In the genomic region with DNA sequence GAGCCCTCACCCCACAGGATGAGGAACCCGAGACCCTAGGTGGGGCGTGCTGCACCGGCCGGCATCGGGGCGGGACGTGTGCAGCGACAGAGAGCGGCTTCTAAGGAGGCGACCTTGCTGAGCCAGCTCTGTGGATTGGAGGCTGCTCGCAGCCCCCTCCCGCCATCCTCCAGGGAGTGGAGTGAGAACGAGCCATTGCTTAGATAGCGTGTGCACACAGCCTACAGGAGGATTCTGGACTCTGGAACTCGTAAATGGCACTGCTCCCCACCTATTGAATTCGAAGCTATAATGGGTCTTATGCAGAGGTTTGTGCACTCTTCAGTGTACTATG, we compare ENCODE assay signal across 8 mouse cellular contexts. TPM values are rescaled to one million over a fixed set of nuclear protein-coding genes. Genes with fewer than 3 reads are reported as not detected.
A peak's percentile ranks its signal among the peaks of the same experiment; 100 is the strongest.
DNase-seq lines count a peak whose midpoint lies in the region; ATAC-seq and TF ChIP-seq lines count a peak whose summit lies in the region.

Gene Katnal1, minus strand, starts transcription at position 205 of the 334 bp plus-strand sequence.

- peak within 1 kb of the TSS; percentile 90 for H3K27ac ChIP-seq in heart, embryonic 12.5 days (ENCODE audit: poor library complexity, severe bottlenecking)
- H3K27ac ChIP-seq in bone marrow, adult 2 months (ENCODE audit: control insufficient read depth, insufficient read depth, low read depth, low read length, poor library complexity): peak within 1 kb of the TSS; percentile 88
- H3K27ac ChIP-seq in heart, embryonic 14.5 days (replicated peaks in 1 of 2; ENCODE audit: control insufficient read depth in 1 of 2, insufficient read depth in 1 of 2, low read depth in 2 of 2, low read length in 2 of 2): peak within 1 kb of the TSS; percentile 81 to 90
- H3K27ac ChIP-seq in limb, embryonic 13.5 days: peak within 1 kb of the TSS; percentile 95
- H3K27ac ChIP-seq in stomach, postnatal 0 days (replicated peaks): peak within 1 kb of the TSS; percentile 88

- DNase-seq in heart, postnatal 36 days: no peak
- DNase-seq in stomach, postnatal 0 days (ENCODE audit: low spot score): no peak
- no peak for DNase-seq in urinary bladder, postnatal 25 days (ENCODE audit: low spot score)
- DNase-seq in cerebellum, postnatal 36 days: no peak

- H3K4me1 ChIP-seq in heart, embryonic 12.5 days (replicated peaks): peaks cover 4% of the 10 kb centered on the region
- no peaks in the 10 kb centered on the region; the same call in 1 of the 2 replicates for H3K4me1 ChIP-seq in bone marrow, adult 2 months (ENCODE audit: control insufficient read depth, insufficient read depth, low read length)
- H3K4me1 ChIP-seq in heart, embryonic 14.5 days (ENCODE audit: control insufficient read depth in 2 of 2, insufficient read depth in 2 of 2, low read length in 2 of 2): peaks cover 0 to 12% of the 10 kb centered on the region in 2 experiments; a peak in 3 of 4 replicates
- peaks cover 21% of the 10 kb centered on the region for H3K4me1 ChIP-seq in limb, embryonic 13.5 days
- 0 out of 2 replicates have a peak, but pooled peaks cover 4% of the 10 kb centered on the region for H3K4me1 ChIP-seq in stomach, postnatal 0 days (replicated peaks; ENCODE audit: control insufficient read depth, insufficient read depth)

- TF ChIP-seq CTCF in bone marrow, adult 2 months (IDR thresholded peaks at IDR 0.05; ENCODE audit: control insufficient read depth, insufficient read depth, low read length): no peak
- no peak; the same call in 1 of the 2 replicates for TF ChIP-seq CTCF in stomach, postnatal 0 days (IDR thresholded peaks at IDR 0.05; ENCODE audit: low read depth)

- H3K27me3 ChIP-seq in heart, embryonic 12.5 days (replicated peaks): no peaks in the 10 kb centered on the region
- no peaks in the 10 kb centered on the region for H3K27me3 ChIP-seq in heart, embryonic 14.5 days (ENCODE audit: control insufficient read depth, insufficient read depth, low read length)
- no peaks in the 10 kb centered on the region for H3K27me3 ChIP-seq in limb, embryonic 13.5 days
- no peaks in the 10 kb centered on the region for H3K27me3 ChIP-seq in stomach, postnatal 0 days (ENCODE audit: control insufficient read depth, insufficient read depth, low read length)

- TF ChIP-seq POLR2A in bone marrow, adult 2 months (IDR thresholded peaks at IDR 0.05; ENCODE audit: borderline replicate concordance, control insufficient read depth, low read depth, low read length): no peak

- intact Hi-C loops in heart, postnatal 36 days (cut with DNase I): loop anchor here (2.0 to 5.0 kb wide), 2 partner anchors 66 to 303 kb away; partner anchors contain the start of gene Gm42791

- peak within 1 kb of the TSS; percentile 89 for H3K4me2 ChIP-seq in heart, embryonic 12.5 days
- peak within 1 kb of the TSS; percentile 85 for H3K4me2 ChIP-seq in heart, embryonic 14.5 days (ENCODE audit: low read length)
- peak within 1 kb of the TSS; percentile 79 for H3K4me2 ChIP-seq in limb, embryonic 13.5 days (replicated peaks)
- peak within 1 kb of the TSS; percentile 69 for H3K4me2 ChIP-seq in stomach, postnatal 0 days (replicated peaks; ENCODE audit: low read depth)

- ATAC-seq in heart, embryonic 12.5 days (ENCODE audit: insufficient number of reproducible peaks, low FRiP score): no peak; the same call in 1 of the 2 replicates
- no peak for ATAC-seq in heart, embryonic 14.5 days (ENCODE audit: insufficient number of reproducible peaks, insufficient read depth, low FRiP score, low read depth)
- no peak for ATAC-seq in limb, embryonic 13.5 days (ENCODE audit: low FRiP score, low read depth)
- no peak; the same call in 1 of the 2 replicates for ATAC-seq in stomach, postnatal 0 days (ENCODE audit: low FRiP score, low TSS enrichment)

- peak within 1 kb of the TSS; percentile 87 for H3K9ac ChIP-seq in heart, embryonic 12.5 days
- peak within 1 kb of the TSS; percentile 89 for H3K9ac ChIP-seq in heart, embryonic 14.5 days (ENCODE audit: low read length)
- H3K9ac ChIP-seq in limb, embryonic 13.5 days: peak within 1 kb of the TSS; percentile 87
- H3K9ac ChIP-seq in stomach, postnatal 0 days (ENCODE audit: low read length): peak within 1 kb of the TSS; percentile 70

- WGBS in heart, embryonic 12.5 days: under 1% methylated on average over 16 of the region's 16 CpGs
- 3% methylated on average over 16 of the region's 16 CpGs for WGBS in bone marrow, adult 2 months
- WGBS in heart, embryonic 14.5 days: 1% methylated on average over 16 of the region's 16 CpGs
- under 1% methylated on average over 16 of the region's 16 CpGs for WGBS in limb, embryonic 13.5 days
- 1% methylated on average over 16 of the region's 16 CpGs for WGBS in stomach, postnatal 0 days

- H3K36me3 ChIP-seq in heart, embryonic 12.5 days: peaks cover 9% of the 10 kb centered on the region
- peaks cover 9% of the 10 kb centered on the region for H3K36me3 ChIP-seq in heart, embryonic 14.5 days (ENCODE audit: control insufficient read depth, insufficient read depth, low read length)
- peaks cover 19% of the 10 kb centered on the region for H3K36me3 ChIP-seq in limb, embryonic 13.5 days
- no peaks in the 10 kb centered on the region for H3K36me3 ChIP-seq in stomach, postnatal 0 days (ENCODE audit: control insufficient read depth, insufficient read depth, low read length)

- peak within 1 kb of the TSS; percentile 81 for H3K4me3 ChIP-seq in heart, embryonic 12.5 days
- peak within 1 kb of the TSS; percentile 85 for H3K4me3 ChIP-seq in bone marrow, adult 2 months (replicated peaks; ENCODE audit: control insufficient read depth, low read depth, low read length)
- peak within 1 kb of the TSS; percentile 82 to 89 for H3K4me3 ChIP-seq in heart, embryonic 14.5 days (ENCODE audit: control insufficient read depth in 1 of 2, insufficient read depth in 1 of 2, low read depth in 1 of 2, low read length in 2 of 2)
- H3K4me3 ChIP-seq in limb, embryonic 13.5 days: peak within 1 kb of the TSS; percentile 74
- H3K4me3 ChIP-seq in stomach, postnatal 0 days (ENCODE audit: low read depth, low read length): peak within 1 kb of the TSS; percentile 79

- H3K9me3 ChIP-seq in heart, embryonic 12.5 days (replicated peaks): 0 out of 2 replicates have a peak, but pooled peaks cover 3% of the 10 kb centered on the region
- H3K9me3 ChIP-seq in heart, embryonic 14.5 days (ENCODE audit: control insufficient read depth, low read length): 0 out of 2 replicates have a peak, but pooled peaks cover 3% of the 10 kb centered on the region
- 0 out of 2 replicates have a peak, but pooled peaks cover 8% of the 10 kb centered on the region for H3K9me3 ChIP-seq in limb, embryonic 13.5 days
- H3K9me3 ChIP-seq in stomach, postnatal 0 days (ENCODE audit: control insufficient read depth, low read length): no peaks in the 10 kb centered on the region

- no peak for TF ChIP-seq EP300 in stomach, postnatal 0 days (optimal IDR thresholded peaks at IDR 0.05)

RNA-seq across cellular contexts. Expression of gene Katnal1, which starts in this region (rescaled TPM):
- polyA plus RNA-seq in heart, embryonic 12.5 days (2016; fragmentation: Nextera tagmentation; extraction: Ambion mirVana): 17.1 and 19.2 TPM in 2 replicates
- 10 to 100 TPM in 1 of 2 experiments, 1 to 10 TPM in 1; 8.0 to 10.3 TPM for total RNA-seq in heart, postnatal 36 days (2021)
- polyA plus RNA-seq in bone marrow, adult 2 months (2011; ENCODE audit: insufficient read depth, insufficient read length, low replicate concordance, missing spikeins): 10.1 and 11.1 TPM in 2 replicates
- 12.3 and 15.6 TPM in 2 replicates for polyA plus RNA-seq in heart, embryonic 14.5 days (2014; fragmentation: Nextera tagmentation; extraction: Ambion mirVana)
- 16.9 and 21.0 TPM in 2 replicates for polyA plus RNA-seq in limb, embryonic 13.5 days (2015; fragmentation: Nextera tagmentation; extraction: Ambion mirVana)
- polyA plus RNA-seq in stomach, postnatal 0 days (2015; fragmentation: Nextera tagmentation; extraction: Ambion mirVana): 3.4 and 4.1 TPM in 2 replicates
